Mouse (Mus musculus): ENCODE measurements around the gene Arhgap18. TPM values are rescaled to one million over a fixed set of nuclear protein-coding genes. Genes with fewer than 3 reads are reported as not detected.

Gene Arhgap18
- total RNA-seq, 2 experiments from 2014 or later = 8.6 to 10.6 TPM

DNA sequence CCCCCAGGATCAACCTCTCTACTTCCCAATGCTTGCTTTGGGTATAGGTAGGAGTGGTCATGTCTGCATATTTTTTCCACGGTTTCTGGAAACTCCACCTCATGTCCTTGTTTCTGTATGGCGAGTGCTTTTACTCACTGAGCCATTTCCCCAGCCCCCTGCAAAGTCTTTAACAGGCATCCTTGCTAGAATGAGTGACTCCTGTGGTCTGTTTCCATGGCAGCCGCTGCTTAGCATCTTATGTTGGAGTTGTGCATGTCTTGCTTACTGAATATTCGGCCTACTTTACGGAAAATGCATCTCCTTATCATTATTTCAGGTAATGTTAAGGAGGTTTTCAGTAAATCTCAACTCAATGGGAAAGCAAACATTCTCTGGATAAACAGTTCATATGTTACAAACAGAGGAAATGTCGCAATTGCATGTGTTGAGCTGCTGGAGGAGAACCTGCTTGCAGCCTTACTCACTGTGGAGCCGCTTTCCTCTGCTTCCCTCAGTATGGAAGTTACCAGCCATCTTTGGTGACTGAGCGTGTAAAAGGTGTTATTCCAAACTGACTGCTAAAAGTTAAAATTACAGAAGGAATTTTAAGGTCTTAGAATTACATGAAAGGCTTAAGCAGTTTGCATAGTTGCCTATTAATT lies 72.1 kb downstream of the Arhgap18 start:
- peak; percentile 43 to 46 for DNase-seq (ENCODE audit: low spot score in 2 of 2)
- intact Hi-C loops (cut with DNase I) = no loop called here

DNA sequence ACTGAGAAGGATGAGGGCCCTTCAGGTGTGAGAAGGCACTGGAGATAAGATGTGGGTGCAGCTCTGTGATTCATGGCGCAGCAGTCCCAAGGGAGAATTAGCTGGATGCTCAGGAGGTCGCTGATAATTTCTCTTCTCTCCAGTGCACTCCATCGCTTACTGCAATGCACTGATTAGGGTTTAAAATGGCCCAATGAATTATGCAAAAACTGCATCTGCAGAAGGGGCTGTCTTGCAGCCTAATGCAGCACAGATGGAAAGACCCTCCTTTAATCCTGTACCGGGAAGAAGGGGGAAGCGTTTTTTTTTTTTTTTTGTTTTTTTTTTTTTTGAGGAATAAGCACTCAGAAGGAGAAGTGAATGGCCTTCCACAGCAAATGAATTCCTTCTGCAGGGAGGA lies 74.1 kb downstream of the Arhgap18 start:
- intact Hi-C loops (cut with DNase I) = no loop called here
- DNase-seq (ENCODE audit: low spot score in 2 of 2) = no peak

DNA sequence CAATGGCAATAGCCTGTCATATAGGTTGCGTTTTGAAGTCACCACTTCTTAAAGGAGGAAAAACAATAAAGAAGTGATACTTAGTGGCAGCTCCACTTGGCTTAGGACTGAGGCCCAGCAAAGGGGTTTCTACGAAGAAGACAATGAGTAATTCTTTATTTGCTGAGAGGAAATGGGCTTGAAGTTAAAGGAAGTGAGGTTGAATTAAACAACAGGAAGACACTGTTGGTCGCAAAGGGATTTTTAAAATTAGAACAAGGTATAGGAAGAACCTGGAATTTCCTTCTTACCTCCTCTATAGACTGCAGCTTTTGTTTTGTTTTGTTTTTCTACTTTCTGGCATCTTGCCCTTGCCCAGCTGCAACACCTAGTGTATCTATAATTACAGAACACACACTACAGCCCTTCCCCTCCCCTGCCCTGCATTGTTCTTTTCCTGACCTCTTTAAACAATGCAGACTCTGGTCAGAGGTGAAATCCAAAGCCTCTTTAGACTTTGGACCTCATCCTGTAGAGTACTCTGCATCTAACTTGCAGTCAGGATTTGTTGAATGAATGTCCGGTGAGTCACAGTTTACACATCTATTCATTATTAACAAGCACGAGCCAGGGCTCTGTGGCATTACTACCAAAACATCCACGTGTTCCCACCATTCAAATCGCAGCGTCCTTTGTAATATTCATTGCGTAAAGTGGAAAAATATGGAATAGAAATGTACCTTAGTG lies 75.4 kb downstream of the Arhgap18 start:
- intact Hi-C loops (cut with DNase I) = no loop called here
- no peak for DNase-seq (ENCODE audit: low spot score in 2 of 2)

DNA sequence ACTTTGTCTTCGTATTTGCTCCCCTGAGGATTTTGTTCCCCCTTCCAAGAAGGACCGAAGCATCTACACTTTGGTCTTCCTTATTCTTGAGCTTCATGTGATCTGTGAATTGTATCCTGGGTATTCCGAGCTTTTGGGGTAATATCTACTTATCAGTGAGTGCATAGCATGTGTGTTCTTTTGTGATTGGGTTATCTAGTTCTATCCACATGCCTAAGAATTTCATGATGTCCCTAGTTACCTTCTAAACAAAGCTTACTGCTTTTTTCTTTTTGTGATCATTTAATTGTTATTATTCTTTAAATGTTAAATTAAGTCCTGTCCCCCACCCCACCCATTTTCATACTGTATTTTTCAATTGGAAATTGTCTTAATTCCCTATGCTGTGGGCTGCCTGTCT lies 78.8 kb downstream of the Arhgap18 start:
- intact Hi-C loops (cut with DNase I) = no loop called here
- DNase-seq (ENCODE audit: low spot score in 2 of 2) = no peak

DNA sequence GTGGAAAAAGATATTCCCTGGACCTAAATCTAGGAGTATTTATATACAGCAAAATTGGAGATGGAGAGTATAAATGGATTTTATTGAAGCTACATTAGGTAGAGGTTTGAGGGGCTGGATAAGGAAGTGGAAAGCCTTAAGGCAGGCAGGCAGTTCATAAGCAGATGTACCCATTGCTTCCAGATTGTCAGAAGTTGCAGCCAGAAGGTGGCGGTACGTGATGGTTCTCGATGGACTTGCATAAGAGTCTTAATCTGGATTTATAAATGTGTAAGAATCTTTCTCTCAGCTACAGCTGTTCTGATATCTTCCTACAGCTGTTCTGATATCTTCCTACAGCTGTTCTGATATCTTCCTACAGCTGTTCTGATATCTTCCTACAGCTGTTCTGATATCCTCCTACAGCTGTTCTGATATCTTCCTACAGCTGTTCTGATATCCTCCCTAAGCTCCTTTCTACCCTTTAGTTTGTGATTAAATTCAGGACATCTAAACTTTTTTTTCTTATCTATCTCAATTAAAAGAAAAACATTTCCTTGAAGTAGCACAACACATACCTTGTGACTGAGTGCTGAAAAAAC lies 79.5 kb downstream of the Arhgap18 start:
- DNase-seq (ENCODE audit: low spot score in 2 of 2) = no peak
- intact Hi-C loops (cut with DNase I) = no loop called here

DNA sequence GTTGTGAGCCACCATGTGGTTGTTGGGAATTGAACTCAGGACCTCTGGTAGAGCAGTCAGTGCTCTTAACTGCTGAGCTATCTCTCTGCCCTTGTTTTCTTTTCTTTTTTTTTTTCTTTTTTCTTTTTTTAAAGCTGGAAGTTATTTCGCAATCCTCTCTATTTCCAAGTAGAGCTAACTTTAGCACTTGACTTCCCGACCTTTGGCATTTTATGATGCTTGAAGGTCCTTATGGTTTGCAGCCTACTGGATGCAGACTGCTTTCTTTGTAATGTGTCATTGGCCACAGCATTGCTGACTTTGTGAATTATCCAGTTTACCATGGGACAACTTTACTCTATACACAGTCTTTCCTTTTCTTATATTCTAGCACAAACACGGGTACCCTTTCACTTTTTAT lies 80.2 kb downstream of the Arhgap18 start:
- no peak for DNase-seq (ENCODE audit: low spot score in 2 of 2)
- intact Hi-C loops (cut with DNase I) = no loop called here

DNA sequence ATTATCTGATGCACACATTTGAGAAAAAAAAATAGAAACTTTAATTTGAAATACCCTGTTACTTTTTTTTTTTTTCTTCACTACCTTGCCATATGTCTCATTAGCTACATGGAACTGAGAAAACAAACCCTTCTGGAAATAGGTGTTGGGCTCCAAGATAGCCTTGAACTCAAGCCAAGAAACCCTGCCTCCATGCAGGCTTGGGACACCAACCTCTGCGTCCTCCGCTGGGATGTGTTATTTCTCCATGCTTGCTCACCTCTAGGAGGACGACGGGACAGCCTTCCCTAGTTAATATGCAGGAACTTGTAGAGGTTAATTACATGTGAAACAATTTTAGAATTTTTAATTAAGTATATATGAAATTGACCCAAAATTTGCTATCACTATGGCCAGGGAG lies 96.1 kb downstream of the Arhgap18 start:
- no peak for DNase-seq (ENCODE audit: low spot score in 2 of 2)
- intact Hi-C loops (cut with DNase I) = no loop called here

DNA sequence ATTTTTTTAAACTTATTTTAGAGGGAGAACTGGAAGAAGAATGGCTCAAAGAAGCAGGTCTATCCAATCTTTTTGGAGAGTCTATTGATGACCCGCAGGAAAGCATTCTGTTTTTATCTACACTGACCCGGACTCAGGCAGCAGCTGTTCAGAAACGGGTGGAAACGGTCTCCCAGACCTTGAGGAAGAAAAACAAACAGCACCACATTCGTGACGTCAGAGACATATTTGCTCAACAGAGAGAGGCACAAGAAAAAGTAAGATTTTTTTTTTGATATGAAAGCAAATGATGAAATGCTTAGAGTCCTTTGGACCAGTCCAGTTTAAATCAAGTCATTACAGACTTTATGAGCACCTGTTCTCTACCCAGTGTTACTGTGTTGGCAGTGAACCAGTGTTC lies 96.6 kb downstream of the Arhgap18 start:
- DNase-seq (ENCODE audit: low spot score in 2 of 2) = no peak
- intact Hi-C loops (cut with DNase I) = no loop called here

DNA sequence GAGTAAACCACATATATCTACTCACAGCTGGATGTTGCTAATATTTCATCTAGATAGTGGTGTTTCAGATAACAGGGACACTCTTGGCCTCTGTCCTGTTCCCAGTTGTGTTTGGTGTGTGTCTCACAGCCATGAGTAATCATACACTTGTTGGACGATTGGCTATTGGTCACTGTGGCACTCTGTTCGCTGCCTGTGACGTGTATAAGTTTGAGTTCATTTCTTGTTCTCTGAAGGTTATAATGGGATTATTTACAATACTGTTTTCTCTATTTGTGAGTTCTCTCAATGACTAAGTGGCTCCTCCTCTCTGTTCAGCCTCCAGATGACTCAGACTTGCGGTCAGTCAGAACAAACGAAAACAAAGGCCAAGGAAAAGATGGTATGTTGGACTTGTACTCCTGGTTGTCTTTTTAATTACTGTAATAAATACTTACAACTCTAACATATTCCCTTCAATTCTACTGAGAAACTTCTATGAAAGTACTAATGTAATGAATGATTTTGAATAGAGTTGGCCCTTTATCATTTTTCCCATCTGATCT lies 101.4 kb downstream of the Arhgap18 start:
- no peak for DNase-seq (ENCODE audit: low spot score in 2 of 2)
- intact Hi-C loops (cut with DNase I) = no loop called here

DNA sequence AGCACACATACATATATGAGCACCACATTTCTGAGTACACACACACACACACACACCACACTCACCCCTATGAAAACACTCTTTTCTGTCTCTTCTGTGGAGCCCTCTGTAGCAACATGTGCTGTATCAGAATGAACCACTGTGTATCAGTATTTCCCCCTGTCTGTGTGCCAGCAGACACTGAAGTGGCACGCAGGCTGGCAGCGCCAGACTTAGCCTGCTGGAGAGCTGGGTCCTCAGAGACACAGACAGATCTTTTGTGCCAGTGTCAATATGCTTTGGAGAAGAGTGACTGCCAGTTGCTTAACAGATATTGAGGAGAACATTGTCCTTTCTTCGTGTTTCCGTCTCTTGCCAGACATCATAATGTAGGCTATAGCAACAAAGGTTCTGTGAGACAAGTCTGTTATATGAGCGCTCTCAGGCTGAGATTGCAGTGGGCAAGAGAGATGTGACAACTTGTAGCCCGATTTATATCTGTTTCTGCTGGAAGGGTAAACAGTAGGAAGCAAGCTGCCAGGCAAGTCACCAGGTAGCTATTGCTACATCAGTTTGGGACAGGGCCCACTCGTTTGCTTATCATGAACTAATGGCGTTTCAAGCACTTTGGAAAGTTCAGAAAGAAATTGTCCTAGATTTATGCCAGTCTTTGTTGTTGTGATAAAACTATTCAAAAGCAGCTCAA lies 102.8 kb downstream of the Arhgap18 start:
- no peak for DNase-seq (ENCODE audit: low spot score in 2 of 2)

DNA sequence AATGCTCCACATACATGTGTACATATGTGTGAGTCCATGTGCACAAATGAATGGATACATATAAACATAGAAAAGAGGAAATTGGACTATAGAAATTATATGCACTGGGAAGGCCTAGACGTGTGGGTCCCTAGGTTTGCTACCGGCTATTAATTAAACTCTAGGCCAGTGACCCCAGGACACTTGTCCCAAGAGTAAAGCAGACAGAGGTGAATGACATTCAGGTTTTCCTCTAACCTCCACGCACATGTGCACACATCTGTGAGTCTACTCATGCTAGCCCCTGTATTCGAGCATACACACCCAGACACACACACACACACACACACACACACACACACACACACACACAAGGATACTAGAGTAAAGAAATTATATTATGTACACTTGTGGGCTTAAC lies 104.4 kb downstream of the Arhgap18 start:
- intact Hi-C loops (cut with DNase I) = no loop called here
- no peak for DNase-seq (ENCODE audit: low spot score in 2 of 2)

More for the DNA sequence above, 102.8 kb downstream of the Arhgap18 start:
- intact Hi-C loops (cut with DNase I) = no loop called here

DNA sequence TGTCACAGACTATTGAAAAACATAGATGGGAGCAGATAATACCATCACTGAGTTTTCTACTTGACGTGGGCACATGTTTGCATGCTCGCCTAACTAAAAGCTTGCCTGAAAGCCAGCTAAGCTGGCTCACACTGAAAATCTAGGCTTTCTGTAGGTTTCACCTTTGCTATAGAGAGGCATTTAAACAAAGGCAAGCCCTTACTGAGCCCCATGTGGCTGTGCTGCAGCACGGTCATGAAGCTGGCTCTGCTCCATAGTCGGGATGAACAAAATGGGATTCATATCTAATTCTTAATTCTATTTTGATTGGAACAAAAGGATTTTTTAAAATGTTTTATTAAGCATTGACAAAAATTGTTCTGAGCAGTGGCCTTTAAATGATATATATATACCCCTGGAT lies 105.3 kb downstream of the Arhgap18 start:
- intact Hi-C loops (cut with DNase I) = no loop called here
- no peak for DNase-seq (ENCODE audit: low spot score in 2 of 2)

DNA sequence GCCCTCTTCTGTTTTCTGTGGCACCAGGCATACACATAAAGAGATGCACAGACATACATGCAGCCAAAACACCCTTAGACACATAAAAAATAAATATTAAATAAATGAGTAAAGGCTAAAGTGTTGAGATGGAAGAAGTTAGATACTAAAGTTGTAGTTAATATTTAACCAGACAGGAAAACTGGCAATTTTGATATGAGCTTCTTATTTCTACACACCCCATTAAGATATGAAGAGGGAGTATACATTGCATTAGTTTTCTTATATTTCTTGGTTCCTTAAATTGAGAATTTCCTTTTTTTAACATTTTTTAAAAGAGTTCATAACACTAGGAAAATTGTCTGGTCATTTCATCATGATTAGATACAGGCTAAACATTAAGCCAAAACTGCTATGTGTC lies 108.0 kb downstream of the Arhgap18 start:
- DNase-seq (ENCODE audit: low spot score in 2 of 2) = no peak
- intact Hi-C loops (cut with DNase I) = no loop called here

DNA sequence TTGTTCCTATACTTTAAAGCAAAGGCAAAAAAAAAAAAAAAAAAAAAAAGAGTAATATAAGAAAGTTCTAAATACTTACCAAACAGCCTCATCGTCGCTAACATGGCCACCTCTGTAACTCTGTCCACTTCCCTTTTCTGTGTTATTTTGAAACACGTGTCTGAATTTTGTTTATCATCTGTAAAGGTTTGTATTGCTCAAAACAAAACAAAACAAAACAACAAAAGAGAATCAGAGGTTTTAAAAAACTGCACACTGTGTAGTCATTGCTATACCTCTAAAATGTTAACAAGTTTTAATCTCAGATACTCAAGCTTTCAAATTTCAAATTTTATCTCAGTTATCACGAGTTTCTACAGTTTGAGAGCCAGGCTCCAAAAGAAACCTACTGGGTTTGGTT lies 109.0 kb downstream of the Arhgap18 start:
- intact Hi-C loops (cut with DNase I) = no loop called here

DNA sequence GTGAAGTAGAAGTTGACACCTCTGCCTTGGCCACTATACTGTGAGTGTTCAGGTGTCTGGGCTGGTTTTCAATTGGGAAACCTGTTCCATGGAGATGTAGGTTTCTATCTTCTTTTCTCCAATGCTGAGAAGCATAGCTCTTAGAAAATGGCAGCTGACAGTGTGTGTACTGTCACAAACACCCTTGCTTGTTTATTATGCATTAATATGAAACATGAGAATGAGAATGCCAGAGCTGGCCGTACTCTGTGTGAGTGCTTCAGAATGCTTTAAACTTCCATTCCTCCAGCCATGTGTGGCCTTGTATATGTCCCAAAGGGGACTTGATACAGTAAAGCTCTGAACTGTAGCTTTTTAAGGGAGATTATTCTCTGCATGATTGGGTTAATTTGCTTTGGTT lies 110.8 kb downstream of the Arhgap18 start:
- intact Hi-C loops (cut with DNase I) = no loop called here
- no peak for DNase-seq (ENCODE audit: low spot score in 2 of 2)

More for the DNA sequence above, 109.0 kb downstream of the Arhgap18 start:
- no peak for DNase-seq (ENCODE audit: low spot score in 2 of 2)

DNA sequence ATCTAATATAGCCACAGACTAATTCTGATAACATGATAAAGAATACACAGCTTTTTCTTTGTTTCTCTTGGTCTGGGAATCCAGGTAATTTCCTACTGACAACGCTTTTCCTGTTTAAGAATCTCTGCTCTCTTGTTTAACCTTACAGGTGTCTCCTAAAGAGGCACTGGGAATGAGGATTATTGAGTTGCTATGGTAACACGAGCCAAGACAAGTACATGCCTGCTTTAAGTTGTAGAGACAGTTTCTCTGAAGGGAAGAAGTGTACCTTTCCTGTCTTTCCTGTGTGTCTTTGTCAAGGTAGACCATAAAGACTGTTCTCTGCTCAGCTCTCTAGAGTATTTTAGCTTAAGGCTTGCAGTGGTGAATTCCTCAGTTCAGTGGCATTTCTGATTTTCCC lies 117.6 kb downstream of the Arhgap18 start:
- no peak for DNase-seq (ENCODE audit: low spot score in 2 of 2)
- intact Hi-C loops (cut with DNase I) = loop anchor here (5.0 kb wide), 1 partner anchor 159 kb away; no protein-coding TSS in a partner anchor

DNA sequence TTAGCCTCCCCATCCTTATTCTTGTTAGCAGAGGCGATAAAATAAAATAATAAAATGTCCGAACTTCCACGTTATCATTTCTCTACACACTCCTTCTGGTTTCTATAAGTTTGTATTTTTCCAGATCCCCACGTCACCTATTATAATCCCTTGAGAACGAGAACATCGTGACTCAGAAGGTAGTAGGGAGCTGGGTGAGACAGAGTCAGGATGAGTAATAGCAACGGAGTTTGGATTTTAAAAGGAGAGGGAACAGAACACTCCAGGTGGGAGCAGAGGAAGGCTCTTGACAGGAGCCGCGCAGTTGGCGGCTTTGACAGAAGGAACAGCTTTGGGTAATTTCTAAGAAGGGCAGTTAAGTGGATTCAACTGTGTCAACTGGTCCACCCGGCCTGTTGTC lies 124.1 kb downstream of the Arhgap18 start:
- intact Hi-C loops (cut with DNase I) = loop anchor here (2.0 kb wide), 1 partner anchor 63 kb away; no protein-coding TSS in a partner anchor
- peak; percentile 17 to 38 for DNase-seq (ENCODE audit: low spot score in 2 of 2)

DNA sequence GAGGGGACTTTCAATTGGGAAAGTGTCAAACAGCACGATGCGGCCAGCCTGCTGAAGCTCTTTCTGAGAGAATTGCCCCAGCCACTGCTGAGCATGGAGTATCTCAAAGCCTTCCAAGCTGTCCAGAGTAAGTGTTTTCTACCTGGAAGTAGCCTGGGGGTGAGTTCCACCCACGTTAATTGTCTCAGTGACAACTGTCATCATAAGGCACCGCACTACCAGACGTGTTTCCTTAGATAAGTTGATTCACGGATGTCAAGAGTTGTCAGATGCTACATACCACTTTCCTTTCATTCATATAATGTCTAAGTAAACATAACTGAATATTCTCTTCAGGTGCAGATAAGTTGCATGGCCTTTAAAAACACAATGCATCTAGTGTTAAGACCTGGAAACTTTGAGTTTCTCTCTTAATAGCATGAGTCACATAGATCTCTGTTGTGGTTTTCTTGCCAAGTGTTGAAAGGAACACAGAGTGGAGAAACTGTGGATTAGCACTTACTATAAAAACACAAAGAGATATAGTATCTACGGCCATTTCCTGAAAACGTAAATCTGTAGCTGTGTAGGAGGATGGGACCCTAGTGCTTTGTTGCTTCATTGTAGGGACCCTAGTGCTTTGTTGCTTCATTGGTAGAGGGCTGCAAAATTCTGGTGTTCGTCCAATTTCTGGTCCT lies 125.8 kb downstream of the Arhgap18 start:
- intact Hi-C loops (cut with DNase I) = no loop called here
- no peak for DNase-seq (ENCODE audit: low spot score in 2 of 2)

DNA sequence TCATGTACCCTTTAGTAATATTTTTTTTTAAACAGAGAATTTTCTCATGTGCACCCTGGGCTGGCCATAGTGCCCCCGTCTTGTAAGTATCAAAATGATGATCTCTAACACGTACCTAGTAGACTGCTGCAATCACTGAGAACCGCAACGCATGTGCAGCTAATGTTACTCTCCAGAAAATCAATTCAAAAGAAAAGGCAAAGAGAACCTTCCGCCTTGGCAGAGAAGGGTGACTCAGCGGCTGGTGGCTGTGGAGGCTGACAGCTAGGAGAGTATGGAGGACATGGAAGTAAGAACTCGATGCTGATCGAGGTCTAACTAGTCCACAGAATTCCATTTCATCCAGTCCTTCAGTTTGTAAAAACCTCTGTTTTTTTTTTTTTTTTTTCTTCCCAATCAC lies 131.7 kb downstream of the Arhgap18 start:
- intact Hi-C loops (cut with DNase I) = loop anchor here (5.0 kb wide), 1 partner anchor 393 kb away; no protein-coding TSS in a partner anchor
- DNase-seq (ENCODE audit: low spot score in 2 of 2) = peak in 1 of 2 experiments; percentile 33
